Comparison of ENCODE assay signal across 14 mouse cellular contexts in genomic region chr17:80809275-80809674, GRCm38 (mm10).
DNase-seq lines count a peak whose midpoint lies in the region; ATAC-seq lines count a peak whose summit lies in the region.
"Had no signal": no experiment of that assay in that cellular context is flagged by ENCODE, and none has a peak within 500 bp of the region (broad histone marks: within the 10 kb centered on the region; RNA-seq: fewer than 3 reads in every experiment).

No protein-coding gene starts in this region.

- H3K27me3 ChIP-seq in kidney, embryonic 15.5 days: peaks cover 16% of the 10 kb centered on the region; the same call in 1 of the 2 replicates
- no peaks in the 10 kb centered on the region for H3K27me3 ChIP-seq in forebrain, embryonic 10.5 days (ENCODE audit: poor library complexity, severe bottlenecking)
- no peaks in the 10 kb centered on the region for H3K27me3 ChIP-seq in forebrain, embryonic 14.5 days (replicated peaks; ENCODE audit: control insufficient read depth, insufficient read depth, low read length)
- H3K27me3 ChIP-seq: heart, embryonic 13.5 days; hindbrain, embryonic 15.5 days; limb, embryonic 13.5 days had no signal

- 73% methylated on average over 5 of the region's 5 CpGs for WGBS in kidney, embryonic 15.5 days
- 77% methylated on average over 5 of the region's 5 CpGs for WGBS in forebrain, embryonic 10.5 days
- 81% methylated on average over 5 of the region's 5 CpGs for WGBS in forebrain, embryonic 14.5 days

- H3K4me3 ChIP-seq in kidney, embryonic 15.5 days (replicated peaks): no peak overlapping the region
- no peak overlapping the region for H3K4me3 ChIP-seq in forebrain, embryonic 10.5 days
- H3K4me3 ChIP-seq in forebrain, embryonic 14.5 days (ENCODE audit: low read depth, low read length): no peak overlapping the region
- H3K4me3 ChIP-seq: erythroblast, embryonic 14.5 days; heart, embryonic 13.5 days; hindbrain, embryonic 15.5 days; limb, embryonic 13.5 days had no signal

- H3K9me3 ChIP-seq in kidney, embryonic 15.5 days (replicated peaks): no peaks in the 10 kb centered on the region
- no peaks in the 10 kb centered on the region for H3K9me3 ChIP-seq in forebrain, embryonic 10.5 days
- H3K9me3 ChIP-seq in forebrain, embryonic 14.5 days (replicated peaks; ENCODE audit: control insufficient read depth, low read length): no peaks in the 10 kb centered on the region
- H3K9me3 ChIP-seq: heart, embryonic 13.5 days; hindbrain, embryonic 15.5 days; limb, embryonic 13.5 days had no signal

- no peak for DNase-seq in kidney, postnatal 4 days
- peak; percentile 46 to 57 for DNase-seq in right cerebral cortex, adult 2 months (ENCODE audit: low spot score in 2 of 2)
- DNase-seq in right cerebral cortex, postnatal 25 days: no peak
- DNase-seq in cerebellum, adult 9-11 months: peak; percentile 86
- DNase-seq in forebrain, embryonic 10.5 days (ENCODE audit: extremely low spot score, low spot score): no peak
- DNase-seq in MN1 (ENCODE audit: low spot score): no peak
- no peak for DNase-seq in forebrain, embryonic 14.5 days (ENCODE audit: low spot score)
- DNase-seq: lung, adult 18-20 months had no signal

- 0 out of 2 replicates have a peak, but pooled peaks have one; percentile 18 for ATAC-seq in kidney, embryonic 15.5 days (replicated peaks; ENCODE audit: low FRiP score)
- no peak for ATAC-seq in forebrain, embryonic 14.5 days

- no peak overlapping the region for H3K27ac ChIP-seq in kidney, embryonic 15.5 days
- no peak overlapping the region for H3K27ac ChIP-seq in forebrain, embryonic 10.5 days
- H3K27ac ChIP-seq in forebrain, embryonic 14.5 days (ENCODE audit: low read depth, low read length): no peak overlapping the region
- H3K27ac ChIP-seq: heart, embryonic 13.5 days; hindbrain, embryonic 15.5 days; kidney, postnatal 0 days; limb, embryonic 13.5 days had no signal

- H3K4me2 ChIP-seq in kidney, embryonic 15.5 days: no peak overlapping the region
- no peak overlapping the region for H3K4me2 ChIP-seq in forebrain, embryonic 14.5 days (ENCODE audit: low read length)
- H3K4me2 ChIP-seq: heart, embryonic 13.5 days; hindbrain, embryonic 15.5 days; limb, embryonic 13.5 days had no signal

- H3K4me1 ChIP-seq in kidney, embryonic 15.5 days: peaks cover 20% of the 10 kb centered on the region
- no peaks in the 10 kb centered on the region for H3K4me1 ChIP-seq in forebrain, embryonic 10.5 days
- H3K4me1 ChIP-seq in forebrain, embryonic 14.5 days (ENCODE audit: control insufficient read depth, insufficient read depth, low read length): no peaks in the 10 kb centered on the region
- H3K4me1 ChIP-seq: hindbrain, embryonic 15.5 days; limb, embryonic 13.5 days had no signal

- no peaks in the 10 kb centered on the region for H3K36me3 ChIP-seq in kidney, embryonic 15.5 days
- no peaks in the 10 kb centered on the region for H3K36me3 ChIP-seq in forebrain, embryonic 10.5 days (replicated peaks)
- no peaks in the 10 kb centered on the region for H3K36me3 ChIP-seq in forebrain, embryonic 14.5 days (ENCODE audit: control insufficient read depth, insufficient read depth, low read length)
- H3K36me3 ChIP-seq: heart, embryonic 13.5 days; hindbrain, embryonic 15.5 days; limb, embryonic 13.5 days had no signal

- H3K9ac ChIP-seq in kidney, embryonic 15.5 days: no peak overlapping the region
- no peak overlapping the region for H3K9ac ChIP-seq in forebrain, embryonic 14.5 days (ENCODE audit: low read length)
- H3K9ac ChIP-seq: heart, embryonic 13.5 days; hindbrain, embryonic 15.5 days; limb, embryonic 13.5 days had no signal

Comparison
In these comparisons a context has a peak if more than half of its experiments do, and no peak if none do; other contexts are left out.
1. DNase-seq: peak in right cerebral cortex, adult 2 months (2 of 2) and cerebellum, adult 9-11 months (single experiment); none in kidney, postnatal 4 days (0 of 2), right cerebral cortex, postnatal 25 days (single experiment), forebrain, embryonic 10.5 days (single experiment), MN1 (single experiment) and forebrain, embryonic 14.5 days (single experiment).